8 mouse cellular contexts compared by ENCODE assay signal in the genomic region with DNA sequence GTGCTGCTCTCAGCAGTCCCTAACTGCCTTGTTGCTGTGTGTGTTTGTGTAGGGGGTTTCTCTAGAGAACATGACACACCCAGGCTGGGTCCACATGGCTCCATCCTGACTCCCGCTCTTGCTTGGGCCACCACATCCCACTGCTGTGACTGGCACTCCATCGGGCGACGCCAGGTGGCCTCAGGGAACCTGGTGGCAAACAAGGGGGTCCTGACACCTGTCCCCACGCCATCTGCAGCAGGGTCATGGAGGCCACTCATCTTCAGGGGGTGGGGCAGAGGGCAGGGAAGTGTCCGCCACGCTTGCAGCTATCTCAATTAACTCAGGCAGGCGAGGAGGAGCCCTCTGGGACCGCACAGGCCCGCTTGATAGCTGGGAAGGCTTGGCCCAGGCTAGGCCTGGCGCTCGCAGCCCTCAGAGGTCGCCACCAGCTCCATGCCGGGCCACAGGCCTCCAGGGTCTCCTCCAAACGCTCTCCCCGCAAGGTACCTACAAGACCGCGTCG. TPM values are rescaled to one million over a fixed set of nuclear protein-coding genes. Genes with fewer than 3 reads are reported as not detected.
A peak's percentile ranks its signal among the peaks of the same experiment; 100 is the strongest.
DNase-seq lines count a peak whose midpoint lies in the region; ATAC-seq and TF ChIP-seq lines count a peak whose summit lies in the region.

No protein-coding gene starts in this region.

- ATAC-seq in forebrain, embryonic 13.5 days = peak; percentile 62; the same call in 1 of the 2 replicates
- ATAC-seq in midbrain, postnatal 0 days (ENCODE audit: low FRiP score) = no peak; the same call in 1 of the 2 replicates

- peaks cover 18% of the 10 kb centered on the region for H3K27me3 ChIP-seq in forebrain, embryonic 13.5 days
- H3K27me3 ChIP-seq in limb, embryonic 10.5 days (ENCODE audit: low read depth, poor library complexity, severe bottlenecking) = peaks cover 30% of the 10 kb centered on the region
- no peaks in the 10 kb centered on the region for H3K27me3 ChIP-seq in midbrain, postnatal 0 days (ENCODE audit: insufficient read depth, low read length)

- 0 out of 2 replicates have a peak, but pooled peaks cover 4% of the 10 kb centered on the region for H3K9me3 ChIP-seq in forebrain, embryonic 13.5 days (replicated peaks)
- no peaks in the 10 kb centered on the region for H3K9me3 ChIP-seq in limb, embryonic 10.5 days (replicated peaks)
- no peaks in the 10 kb centered on the region for H3K9me3 ChIP-seq in midbrain, postnatal 0 days (ENCODE audit: low read length)

- DNase-seq in kidney, adult 9 months = peak; percentile 42
- no peak for DNase-seq in kidney, postnatal 4 days
- peak; percentile 46 for DNase-seq in brain, adult 2 months (ENCODE audit: low read depth, low spot score)
- peak; percentile 45 for DNase-seq in limb, embryonic 10.5 days (ENCODE audit: low spot score)
- DNase-seq in midbrain, postnatal 0 days (ENCODE audit: low spot score) = no peak
- no peak for DNase-seq in left cerebral cortex, postnatal 14 days (ENCODE audit: low spot score in 2 of 2)
- no peak for DNase-seq in gastrocnemius, postnatal 10 days

- peak overlapping the region; percentile 40 for H3K4me3 ChIP-seq in forebrain, embryonic 13.5 days
- peak overlapping the region; percentile 53 for H3K4me3 ChIP-seq in limb, embryonic 10.5 days
- H3K4me3 ChIP-seq in midbrain, postnatal 0 days (ENCODE audit: low read depth, low read length) = peak overlapping the region; percentile 57

- intact Hi-C loops in left cerebral cortex, postnatal 14 days (cut with DNase I) = no loop called here

- TF ChIP-seq CTCF in midbrain, postnatal 0 days (IDR thresholded peaks at IDR 0.05) = peak; percentile 22; the same call in 1 of the 2 replicates

- H3K4me1 ChIP-seq in forebrain, embryonic 13.5 days = peaks cover 18% of the 10 kb centered on the region
- peaks cover 16% of the 10 kb centered on the region for H3K4me1 ChIP-seq in limb, embryonic 10.5 days
- 0 out of 2 replicates have a peak, but pooled peaks cover 7% of the 10 kb centered on the region for H3K4me1 ChIP-seq in midbrain, postnatal 0 days (ENCODE audit: insufficient read depth, low read length)

- H3K4me2 ChIP-seq in forebrain, embryonic 13.5 days = peak overlapping the region; percentile 66
- H3K4me2 ChIP-seq in midbrain, postnatal 0 days (ENCODE audit: low read depth, low read length, poor library complexity, severe bottlenecking) = peak overlapping the region; percentile 66

- H3K27ac ChIP-seq in forebrain, embryonic 13.5 days = no peak overlapping the region
- H3K27ac ChIP-seq in limb, embryonic 10.5 days = 0 out of 2 replicates have a peak overlapping the region, but pooled peaks have one; percentile 10
- peak overlapping the region; percentile 33 for H3K27ac ChIP-seq in midbrain, postnatal 0 days (ENCODE audit: low read depth, low read length)

- peak overlapping the region; percentile 52 for H3K9ac ChIP-seq in forebrain, embryonic 13.5 days
- peak overlapping the region; percentile 79 for H3K9ac ChIP-seq in midbrain, postnatal 0 days (replicated peaks; ENCODE audit: low read length, poor library complexity, severe bottlenecking)

- no peaks in the 10 kb centered on the region for H3K36me3 ChIP-seq in forebrain, embryonic 13.5 days (ENCODE audit: poor library complexity, severe bottlenecking)
- H3K36me3 ChIP-seq in limb, embryonic 10.5 days = no peaks in the 10 kb centered on the region
- peaks cover under 1% of the 10 kb centered on the region; the same call in 1 of the 2 replicates for H3K36me3 ChIP-seq in midbrain, postnatal 0 days (ENCODE audit: insufficient read depth, low read length)

- WGBS in forebrain, embryonic 13.5 days = 16% methylated on average over 19 of the region's 19 CpGs
- 10% methylated on average over 19 of the region's 19 CpGs for WGBS in limb, embryonic 10.5 days
- WGBS in midbrain, postnatal 0 days = 9% methylated on average over 19 of the region's 19 CpGs

RNA-seq across cellular contexts. Expression of a gene that starts 0.5 kb away (rescaled TPM):
- polyA plus RNA-seq in forebrain, embryonic 13.5 days (2015; fragmentation: Nextera tagmentation; extraction: Ambion mirVana) = 5.8 and 6.1 TPM in 2 replicates
- polyA plus RNA-seq in limb, embryonic 10.5 days (2016; fragmentation: Nextera tagmentation; extraction: Ambion mirVana) = 0.13 and 0.55 TPM in 2 replicates
- total RNA-seq in midbrain, postnatal 0 days (2014; rRNA removed) = 41.7 and 42.1 TPM in 2 replicates
- polyA plus RNA-seq in midbrain, postnatal 0 days (2015; fragmentation: Nextera tagmentation; extraction: Ambion mirVana) = 29.6 and 30.1 TPM in 2 replicates
- total RNA-seq in left cerebral cortex, postnatal 14 days (2021) = 10 to 100 TPM; 57.5 to 58.4 TPM
- total RNA-seq in gastrocnemius, postnatal 10 days (2021) = 1 to 10 TPM; 4.2 to 4.4 TPM

RNA-seq across cellular contexts. Expression of a gene that starts 17.0 kb away (rescaled TPM):
- 23.5 and 24.3 TPM in 2 replicates for polyA plus RNA-seq in forebrain, embryonic 13.5 days (2015; fragmentation: Nextera tagmentation; extraction: Ambion mirVana)
- 13.2 and 16.2 TPM in 2 replicates for polyA plus RNA-seq in limb, embryonic 10.5 days (2016; fragmentation: Nextera tagmentation; extraction: Ambion mirVana)
- 54.5 and 70.4 TPM in 2 replicates for total RNA-seq in midbrain, postnatal 0 days (2014; rRNA removed)
- 36.2 and 39.5 TPM in 2 replicates for polyA plus RNA-seq in midbrain, postnatal 0 days (2015; fragmentation: Nextera tagmentation; extraction: Ambion mirVana)
- 10 to 100 TPM; 36.0 to 42.1 TPM for total RNA-seq in left cerebral cortex, postnatal 14 days (2021)
- 1 to 10 TPM; 7.2 to 8.8 TPM for total RNA-seq in gastrocnemius, postnatal 10 days (2021)

RNA-seq across cellular contexts. Expression of a gene that starts 20.8 kb away (rescaled TPM):
- polyA plus RNA-seq in forebrain, embryonic 13.5 days (2015; fragmentation: Nextera tagmentation; extraction: Ambion mirVana) = 80.8 and 83.0 TPM in 2 replicates
- 139 and 150 TPM in 2 replicates for polyA plus RNA-seq in limb, embryonic 10.5 days (2016; fragmentation: Nextera tagmentation; extraction: Ambion mirVana)
- 40.8 and 47.3 TPM in 2 replicates for total RNA-seq in midbrain, postnatal 0 days (2014; rRNA removed)
- 120 and 124 TPM in 2 replicates for polyA plus RNA-seq in midbrain, postnatal 0 days (2015; fragmentation: Nextera tagmentation; extraction: Ambion mirVana)
- total RNA-seq in left cerebral cortex, postnatal 14 days (2021) = 10 to 100 TPM; 48.2 to 48.5 TPM
- 10 to 100 TPM; 53.8 to 64.3 TPM for total RNA-seq in gastrocnemius, postnatal 10 days (2021)

Comparison
In these comparisons a context has a peak if more than half of its experiments do, and no peak if none do; other contexts are left out.
1. DNase-seq: peak in kidney, adult 9 months (single experiment), brain, adult 2 months (single experiment) and limb, embryonic 10.5 days (single experiment); none in kidney, postnatal 4 days (0 of 2), midbrain, postnatal 0 days (single experiment), left cerebral cortex, postnatal 14 days (0 of 2) and gastrocnemius, postnatal 10 days (single experiment).
2. Peak in every context shown above with its lines, with median percentiles within 50 percentile points of each other: H3K4me3 ChIP-seq.